Mouse (Mus musculus) hindbrain, embryonic 16.5 days (tissue): ENCODE measurements around the gene Upk3b. TPM values are rescaled to one million over a fixed set of nuclear protein-coding genes. Genes with fewer than 3 reads are reported as not detected.
"Not testable (repeated sequence)": the region's sequence is repeated elsewhere in the genome, so short reads cannot be mapped to it uniquely, and the experiment has no call there.

Experiments used
- ATAC-seq: fragments of 200-750 bp; cut with Nextera tagmentation; 2 replicates; pipeline ENCODE4 v1.8.0; 2017; ENCODE audit warnings: moderate TSS enrichment, moderate library complexity
- H3K27ac ChIP-seq: fragments of 300-500 bp; sonication (generic); 2 replicates; pipeline ENCODE4 v1.5.1; 2014; ENCODE audit warnings: low read depth, mild to moderate bottlenecking, control low read depth, low read length, moderate library complexity
- H3K27me3 ChIP-seq: fragments of 300-500 bp; sonication (generic); replicated peaks from 2 replicates; pipeline ENCODE4 v1.6.1; 2014; ENCODE audit warnings: low read length; ENCODE audit not compliant: control insufficient read depth, insufficient read depth
- H3K36me3 ChIP-seq: fragments of 300-500 bp; sonication (generic); 2 replicates; pipeline ENCODE4 v1.6.1; 2014; ENCODE audit warnings: mild to moderate bottlenecking, low read length, moderate library complexity, mixed read lengths; ENCODE audit not compliant: control insufficient read depth, insufficient read depth
- H3K4me1 ChIP-seq: fragments of 300-500 bp; sonication (generic); 2 replicates; pipeline ENCODE4 v1.6.1; 2014; ENCODE audit warnings: low read depth, low read length; ENCODE audit not compliant: control insufficient read depth, insufficient read depth
- H3K4me2 ChIP-seq: fragments of 300-500 bp; sonication (generic); 2 replicates; pipeline ENCODE4 v1.6.1; 2014; ENCODE audit warnings: mild to moderate bottlenecking, low read length, control low read depth, moderate library complexity
- H3K4me3 ChIP-seq: fragments of 300-500 bp; sonication (generic); 2 replicates; pipeline ENCODE4 v1.5.1; 2014; ENCODE audit warnings: mild to moderate bottlenecking, low read length, control low read depth, moderate library complexity
- H3K9ac ChIP-seq: fragments of 300-500 bp; sonication (generic); 2 replicates; pipeline ENCODE4 v1.6.1; 2014; ENCODE audit warnings: low read depth, mild to moderate bottlenecking, control low read depth, low read length, moderate library complexity
- H3K9me3 ChIP-seq: fragments of 300-500 bp; sonication (generic); 2 replicates; pipeline ENCODE4 v1.6.1; 2014; ENCODE audit warnings: mild to moderate bottlenecking, low read length, moderate library complexity; ENCODE audit not compliant: control insufficient read depth
- WGBS: fragments of 180-500 bp; shearing (Covaris S2); extraction: QIAGEN DNeasy Blood & Tissue Kit; methylation state at CpG from one replicate; pipeline ENCODE4 v1.1.7; 2014; 5-methylcytosine and 5-hydroxymethylcytosine counted together
- polyA plus RNA-seq: library from polyadenylated mRNA; unstranded; fragments of >200 nt; fragmentation: Nextera tagmentation; extraction: Ambion mirVana; gene quantifications from 2 replicates; pipeline ENCODE4 v1.2.1, GENCODE M21; 2015

Gene Upk3b
- polyA plus RNA-seq, 1 experiment from 2014 or later = 0.04 TPM

DNA sequence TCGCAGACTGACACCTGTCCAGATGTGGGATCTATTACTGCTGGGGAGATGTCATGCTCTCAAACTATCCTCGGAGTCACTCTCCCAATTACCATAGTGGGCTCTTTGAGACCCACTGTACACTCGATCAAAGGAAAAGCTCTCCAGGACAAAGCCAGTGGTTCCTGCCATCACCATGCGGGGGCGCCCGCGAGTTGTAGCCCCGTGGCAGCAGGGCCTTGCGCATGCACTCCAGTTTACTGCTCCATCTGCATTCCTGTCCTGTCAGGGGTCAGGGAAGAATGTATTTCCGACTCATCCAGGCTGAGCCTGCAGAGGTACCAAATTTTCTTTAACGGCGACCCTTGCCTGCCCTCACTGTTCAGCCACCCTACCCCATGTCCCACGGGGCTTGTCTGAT, 6.6 kb downstream of the Upk3b start:
- no peaks in the 10 kb centered on the region for H3K36me3 ChIP-seq
- ATAC-seq = no peak
- no peaks in the 10 kb centered on the region; the same call in 1 of the 2 replicates for H3K27me3 ChIP-seq
- no peak overlapping the region for H3K27ac ChIP-seq
- H3K4me2 ChIP-seq = no peak overlapping the region
- no peaks in the 10 kb centered on the region for H3K9me3 ChIP-seq
- H3K9ac ChIP-seq = no peak overlapping the region
- H3K4me1 ChIP-seq = no peaks in the 10 kb centered on the region
- 75% methylated on average over 13 of the region's 13 CpGs for WGBS
- no peak overlapping the region for H3K4me3 ChIP-seq

DNA sequence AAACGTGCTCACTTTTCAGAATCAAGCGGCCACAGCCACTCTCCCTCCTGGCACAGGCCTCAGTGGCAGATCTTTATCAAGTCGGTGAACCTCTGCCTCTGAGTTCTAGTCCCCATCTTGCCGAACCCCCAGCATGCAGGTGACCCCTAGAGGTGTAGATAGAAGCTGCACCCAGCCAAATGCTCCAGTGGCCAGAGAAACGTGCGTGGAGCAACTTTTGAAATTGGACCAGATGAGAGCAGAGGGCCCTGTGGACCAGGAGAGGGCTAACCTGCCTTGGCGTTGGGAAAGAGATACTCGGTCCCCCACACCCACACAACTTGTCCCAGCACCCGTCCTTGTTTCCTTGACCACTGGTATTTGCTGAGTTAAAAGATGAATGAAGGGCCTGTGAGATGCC, 7.1 kb downstream of the Upk3b start:
- no peak overlapping the region for H3K9ac ChIP-seq
- H3K27me3 ChIP-seq = no peaks in the 10 kb centered on the region; the same call in 1 of the 2 replicates
- no peaks in the 10 kb centered on the region for H3K9me3 ChIP-seq
- 33% methylated on average over 9 of the region's 9 CpGs for WGBS
- no peak overlapping the region for H3K4me3 ChIP-seq
- ATAC-seq = no peak
- H3K4me2 ChIP-seq = no peak overlapping the region
- no peaks in the 10 kb centered on the region for H3K36me3 ChIP-seq
- no peaks in the 10 kb centered on the region for H3K4me1 ChIP-seq
- no peak overlapping the region for H3K27ac ChIP-seq

- no peak overlapping the region for H3K4me3 ChIP-seq
- H3K9me3 ChIP-seq = no peaks in the 10 kb centered on the region
- 2% methylated on average over 10 of the region's 10 CpGs for WGBS
- no peak overlapping the region for H3K9ac ChIP-seq
- no peak overlapping the region for H3K4me2 ChIP-seq
- H3K36me3 ChIP-seq = no peaks in the 10 kb centered on the region
- H3K27ac ChIP-seq = no peak overlapping the region
- H3K4me1 ChIP-seq = no peaks in the 10 kb centered on the region
- no peak for ATAC-seq
- no peaks in the 10 kb centered on the region; the same call in 1 of the 2 replicates for H3K27me3 ChIP-seq
These were observed 7.7 kb downstream of the Upk3b start for GRCm38 (mm10) chr5:136045987-136046386.

DNA sequence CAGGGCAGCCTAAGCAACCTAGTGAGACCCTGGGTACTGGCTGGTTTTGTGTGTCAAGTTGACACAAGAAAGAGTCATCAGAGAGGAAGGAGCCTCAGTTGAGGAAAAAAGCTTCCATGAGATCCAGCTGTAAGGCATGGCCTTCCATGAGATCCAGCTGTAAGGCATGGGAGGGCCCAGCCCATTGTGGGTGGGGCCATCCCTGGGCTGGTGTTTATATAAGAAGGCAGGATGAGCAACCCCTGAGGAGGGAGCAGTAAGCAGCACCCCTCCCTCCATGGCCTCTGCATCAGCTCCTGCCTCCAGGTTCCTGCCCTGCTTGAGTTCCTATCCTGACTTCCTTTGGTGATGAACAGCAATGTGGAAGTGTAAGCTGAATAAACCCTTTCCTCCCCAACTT, 10.2 kb downstream of the Upk3b start:
- H3K27ac ChIP-seq, ATAC-seq, H3K9me3 ChIP-seq, H3K9ac ChIP-seq, H3K4me3 ChIP-seq, H3K36me3 ChIP-seq, H3K4me1 ChIP-seq, H3K27me3 ChIP-seq, H3K4me2 ChIP-seq: not testable (repeated sequence)

GRCm38 (mm10) chr5:136049926-136050325, 11.6 kb downstream of the Upk3b start:
- WGBS = 58% methylated on average over 6 of the region's 6 CpGs
- Histone ChIP-seq H3K4me1 (peaks cover 9% of the 10 kb centered on the region), H3K4me3 (no peak overlapping the region), H3K4me2 (no peak overlapping the region), H3K9ac (no peak overlapping the region), H3K36me3 (no peaks in the 10 kb centered on the region), H3K27me3 (no peaks in the 10 kb centered on the region), H3K27ac (no peak overlapping the region), H3K9me3 (no peaks in the 10 kb centered on the region)
- no peak for ATAC-seq

DNA sequence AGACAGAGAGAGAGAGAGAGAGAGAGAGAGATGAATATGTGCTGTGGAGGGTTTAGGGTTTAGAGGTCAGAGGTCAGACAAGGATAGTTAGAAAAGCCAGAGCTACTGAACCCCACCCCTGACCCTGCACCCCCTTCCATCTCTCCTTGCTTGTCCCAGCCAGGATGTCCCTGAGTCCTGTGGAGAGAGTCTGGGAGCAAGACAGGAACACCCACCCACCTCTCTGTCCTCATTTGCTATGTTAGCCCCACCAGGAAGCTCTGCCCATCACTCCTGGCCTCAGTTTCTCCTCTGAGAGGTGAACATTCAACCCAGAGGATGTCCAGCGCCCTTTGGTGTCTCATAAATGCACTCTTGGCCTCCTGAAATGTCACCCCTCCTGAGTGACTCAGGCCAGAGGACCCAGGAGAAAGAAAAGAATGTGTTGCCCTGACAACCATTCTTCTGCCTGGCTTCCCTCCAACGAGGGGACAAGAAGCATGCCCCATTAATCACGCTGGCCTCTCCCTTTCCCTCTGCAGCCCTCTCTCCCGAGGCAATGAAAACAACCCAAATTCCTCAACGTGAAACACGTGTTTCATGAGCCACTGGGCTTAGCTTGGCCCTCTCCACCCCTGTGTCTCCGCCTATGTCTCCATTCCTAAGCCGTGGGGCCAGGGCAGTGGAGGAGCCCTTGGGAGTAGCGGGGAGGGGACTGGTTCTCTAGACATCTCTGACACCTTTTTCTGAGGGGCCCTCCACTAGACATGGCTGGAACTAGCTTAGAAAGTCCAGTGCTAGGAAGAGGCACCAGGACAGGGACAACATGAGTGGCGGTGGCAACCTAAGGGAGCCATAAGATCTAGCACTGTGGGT, 13.2 kb downstream of the Upk3b start:
- H3K9me3 ChIP-seq = no peaks in the 10 kb centered on the region
- ATAC-seq = peak; percentile 82
- H3K36me3 ChIP-seq = no peaks in the 10 kb centered on the region
- H3K27me3 ChIP-seq = no peaks in the 10 kb centered on the region
- H3K9ac ChIP-seq = no peak overlapping the region
- WGBS = 8% methylated on average over 10 of the region's 10 CpGs
- no peak overlapping the region; the same call in none of the 2 replicates for H3K27ac ChIP-seq
- H3K4me3 ChIP-seq = no peak overlapping the region
- peaks cover 9% of the 10 kb centered on the region for H3K4me1 ChIP-seq
- H3K4me2 ChIP-seq = no peak overlapping the region

- no peak for ATAC-seq
- H3K36me3 ChIP-seq = no peaks in the 10 kb centered on the region
- 85% methylated on average over 8 of the region's 8 CpGs for WGBS
- no peak overlapping the region for H3K9ac ChIP-seq
- H3K4me2 ChIP-seq = no peak overlapping the region
- no peak overlapping the region for H3K4me3 ChIP-seq
- no peaks in the 10 kb centered on the region for H3K9me3 ChIP-seq
- peaks cover 9% of the 10 kb centered on the region for H3K4me1 ChIP-seq
- no peaks in the 10 kb centered on the region for H3K27me3 ChIP-seq
- no peak overlapping the region for H3K27ac ChIP-seq
These were observed 14.8 kb downstream of the Upk3b start for GRCm38 (mm10) chr5:136052861-136053655.

DNA sequence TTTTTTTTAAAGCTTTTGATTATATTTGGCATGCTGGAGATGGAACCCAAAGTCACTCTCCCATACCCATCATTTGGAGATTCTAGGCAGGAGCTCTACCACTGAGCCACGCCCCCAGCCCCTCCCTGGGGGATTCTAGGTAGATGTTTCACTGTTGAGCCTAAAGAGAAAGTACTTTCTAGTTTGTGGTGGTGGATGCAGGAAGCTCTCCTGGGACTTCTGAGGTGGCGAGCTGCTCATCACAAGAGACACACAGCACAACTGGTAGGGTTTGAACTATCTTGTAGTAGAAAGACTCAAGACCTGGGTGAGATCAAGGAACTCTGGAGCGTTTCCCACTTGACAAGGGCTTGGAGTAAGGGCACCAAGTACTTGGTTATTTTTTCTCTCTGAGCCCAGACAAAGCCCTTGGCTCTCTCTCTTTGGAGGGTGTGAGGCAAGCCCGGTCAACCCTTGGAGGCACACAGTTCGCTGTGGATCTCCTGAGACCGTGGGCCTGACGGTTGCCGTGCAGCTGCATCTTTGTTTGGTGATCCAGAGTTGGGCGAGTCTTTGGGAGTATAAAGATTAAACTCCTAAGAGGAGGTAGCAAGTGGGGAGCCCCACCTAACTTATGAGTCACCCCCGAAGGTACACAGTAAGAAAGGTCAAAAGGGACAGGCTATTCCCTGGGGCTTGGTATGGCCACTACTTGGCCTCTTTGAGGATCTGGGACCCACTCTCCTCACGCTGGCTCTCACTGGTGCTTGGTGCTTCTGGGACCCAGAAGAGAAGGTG, 16.2 kb downstream of the Upk3b start, which contains the start of gene Upk3bl:
Gene Upk3bl, plus strand, starts transcription at position 192 of the 777 bp plus-strand sequence.
- ATAC-seq = no peak
- H3K9me3 ChIP-seq = no peaks in the 10 kb centered on the region
- no peak within 1 kb of the TSS for H3K4me3 ChIP-seq
- no peaks in the 10 kb centered on the region for H3K36me3 ChIP-seq
- no peak within 1 kb of the TSS for H3K4me2 ChIP-seq
- H3K4me1 ChIP-seq = peaks cover 9% of the 10 kb centered on the region
- 93% methylated on average over 11 of the region's 11 CpGs for WGBS
- no peak within 1 kb of the TSS for H3K9ac ChIP-seq
- H3K27ac ChIP-seq = no peak within 1 kb of the TSS
- no peaks in the 10 kb centered on the region for H3K27me3 ChIP-seq

- H3K4me3 ChIP-seq = no peak overlapping the region
- H3K9me3 ChIP-seq = no peaks in the 10 kb centered on the region
- H3K4me2 ChIP-seq = no peak overlapping the region
- no peak for ATAC-seq
- 44% methylated on average over 4 of the region's 4 CpGs for WGBS
- no peaks in the 10 kb centered on the region for H3K36me3 ChIP-seq
- no peak overlapping the region for H3K27ac ChIP-seq
- H3K9ac ChIP-seq = no peak overlapping the region
- H3K27me3 ChIP-seq = no peaks in the 10 kb centered on the region
- H3K4me1 ChIP-seq = peaks cover 8% of the 10 kb centered on the region
These were observed 17.8 kb downstream of the Upk3b start for GRCm38 (mm10) chr5:136056062-136056461.
